Mouse (Mus musculus) ovary, postnatal 10 days (tissue): ENCODE results near the gene Otud3.
A peak's percentile ranks its signal among the peaks of the same experiment; 100 is the strongest.

Experiments used
- DNase-seq: peaks from one replicate; pipeline ENCODE4 v3.0.0; 2022; ENCODE audit warnings: low spot score

Gene Otud3

DNA sequence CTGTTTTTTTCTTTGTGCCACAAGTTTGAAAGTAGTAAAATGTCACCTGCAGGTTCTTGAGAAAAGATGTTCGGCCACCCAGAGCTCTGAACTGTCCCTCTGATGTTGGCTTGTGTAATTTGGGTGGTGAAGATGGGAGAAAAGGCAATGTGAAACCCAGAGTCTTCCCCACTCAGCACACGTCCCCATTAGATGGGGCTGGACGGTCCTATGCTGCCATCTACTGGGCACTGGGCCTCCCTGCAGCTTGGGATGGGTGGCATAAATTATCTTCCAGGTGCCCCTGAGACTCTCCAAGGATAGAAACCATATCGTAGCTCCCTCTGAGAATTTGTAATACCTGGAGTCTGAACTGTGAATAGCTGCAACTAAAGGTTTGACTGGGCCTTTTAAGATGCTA, 62.3 kb downstream of the Otud3 start:
- peak; percentile 63 for DNase-seq
